Mouse (Mus musculus): Measurements from ENCODE around the gene Vamp3. TPM values are rescaled to one million over a fixed set of nuclear protein-coding genes. Genes with fewer than 3 reads are reported as not detected.

The Vamp3 gene
- polyA plus RNA-seq, 1 experiment from 2014 or later, result 127 TPM

GRCm38 (mm10) chr4:151058634-151059033, 871 bp upstream of the Vamp3 start:
- WGBS, result 82% methylated on average over 4 of the region's 4 CpGs
- ATAC-seq (ENCODE audit: low FRiP score, low TSS enrichment), result no peak
- peak overlapping the region; percentile 64; the same call in 1 of the 2 replicates for H3K9ac ChIP-seq (replicated peaks; ENCODE audit: low read length)
- peak overlapping the region; percentile 81 for H3K4me2 ChIP-seq (replicated peaks; ENCODE audit: low read depth, low read length)
- H3K4me3 ChIP-seq (ENCODE audit: low read length), result peak overlapping the region; percentile 91
- peaks cover 11% of the 10 kb centered on the region for H3K9me3 ChIP-seq (ENCODE audit: low read length)
- H3K27ac ChIP-seq (ENCODE audit: low read length), result peak overlapping the region; percentile 79; the same call in 1 of the 2 replicates
- peaks cover 12% of the 10 kb centered on the region for H3K4me1 ChIP-seq (ENCODE audit: insufficient read depth, low read length)
- peaks cover 19% of the 10 kb centered on the region; the same call in 1 of the 2 replicates for H3K36me3 ChIP-seq (ENCODE audit: insufficient read depth, low read length)
- no peaks in the 10 kb centered on the region for H3K27me3 ChIP-seq (ENCODE audit: insufficient read depth, low read length)

- no peak for ATAC-seq (ENCODE audit: low FRiP score, low TSS enrichment)
- 88% methylated on average over 1 of the region's 1 CpGs for WGBS
- Histone ChIP-seq H3K9me3 (ENCODE audit: low read length) (no peaks in the 10 kb centered on the region), H3K4me3 (ENCODE audit: low read length) (no peak overlapping the region), H3K4me2 (replicated peaks; ENCODE audit: low read depth, low read length) (no peak overlapping the region), H3K27me3 (ENCODE audit: insufficient read depth, low read length) (no peaks in the 10 kb centered on the region), H3K27ac (ENCODE audit: low read length) (no peak overlapping the region), H3K4me1 (ENCODE audit: insufficient read depth, low read length) (peaks cover 4% of the 10 kb centered on the region; the same call in 1 of the 2 replicates), H3K9ac (replicated peaks; ENCODE audit: low read length) (no peak overlapping the region), H3K36me3 (ENCODE audit: insufficient read depth, low read length) (peaks cover 27% of the 10 kb centered on the region; the same call in 1 of the 2 replicates)
Observed at GRCm38 (mm10) chr4:151051162-151051561, 6.6 kb downstream of the Vamp3 start.

GRCm38 (mm10) chr4:151046524-151046923, 11.2 kb downstream of the Vamp3 start:
- Histone ChIP-seq H3K27me3 (ENCODE audit: insufficient read depth, low read length) (0 out of 2 replicates have a peak, but pooled peaks cover 2% of the 10 kb centered on the region), H3K4me2 (replicated peaks; ENCODE audit: low read depth, low read length) (no peak overlapping the region), H3K9ac (replicated peaks; ENCODE audit: low read length) (no peak overlapping the region), H3K4me1 (ENCODE audit: insufficient read depth, low read length) (peaks cover 14% of the 10 kb centered on the region), H3K4me3 (ENCODE audit: low read length) (no peak overlapping the region), H3K27ac (ENCODE audit: low read length) (no peak overlapping the region), H3K36me3 (ENCODE audit: insufficient read depth, low read length) (peaks cover 14% of the 10 kb centered on the region; the same call in 1 of the 2 replicates), H3K9me3 (ENCODE audit: low read length) (no peaks in the 10 kb centered on the region)
- no peak for ATAC-seq (ENCODE audit: low FRiP score, low TSS enrichment)
- 86% methylated on average over 3 of the region's 3 CpGs for WGBS

- ATAC-seq (ENCODE audit: low FRiP score, low TSS enrichment), result peak; percentile 5; the same call in 1 of the 2 replicates
- no peaks in the 10 kb centered on the region for H3K9me3 ChIP-seq (ENCODE audit: low read length)
- peak overlapping the region; percentile 65 for H3K9ac ChIP-seq (replicated peaks; ENCODE audit: low read length)
- WGBS, result 5% methylated on average over 21 of the region's 21 CpGs
- H3K27ac ChIP-seq (ENCODE audit: low read length), result no peak overlapping the region
- H3K4me1 ChIP-seq (ENCODE audit: insufficient read depth, low read length), result peaks cover 14% of the 10 kb centered on the region
- H3K36me3 ChIP-seq (ENCODE audit: insufficient read depth, low read length), result peaks cover 14% of the 10 kb centered on the region; the same call in 1 of the 2 replicates
- peak overlapping the region; percentile 66 for H3K4me3 ChIP-seq (ENCODE audit: low read length)
- H3K4me2 ChIP-seq (replicated peaks; ENCODE audit: low read depth, low read length), result peak overlapping the region; percentile 99
- H3K27me3 ChIP-seq (ENCODE audit: insufficient read depth, low read length), result 0 out of 2 replicates have a peak, but pooled peaks cover 2% of the 10 kb centered on the region
Observed at GRCm38 (mm10) chr4:151044944-151045570, 12.7 kb downstream of the Vamp3 start.

GRCm38 (mm10) chr4:151044037-151044943, 13.5 kb downstream of the Vamp3 start, which contains the start of gene Per3:
Per3 (minus strand) TSS chr4:151044665.
- Histone ChIP-seq H3K36me3 (ENCODE audit: insufficient read depth, low read length) (peaks cover 8% of the 10 kb centered on the region; the same call in 1 of the 2 replicates), H3K9me3 (ENCODE audit: low read length) (no peaks in the 10 kb centered on the region), H3K4me2 (replicated peaks; ENCODE audit: low read depth, low read length) (peak within 1 kb of the TSS; percentile 99), H3K4me1 (ENCODE audit: insufficient read depth, low read length) (peaks cover 14% of the 10 kb centered on the region), H3K27me3 (ENCODE audit: insufficient read depth, low read length) (0 out of 2 replicates have a peak, but pooled peaks cover 2% of the 10 kb centered on the region), H3K4me3 (ENCODE audit: low read length) (peak within 1 kb of the TSS; percentile 66), H3K9ac (replicated peaks; ENCODE audit: low read length) (peak within 1 kb of the TSS; percentile 80), H3K27ac (ENCODE audit: low read length) (peak within 1 kb of the TSS; percentile 49; the same call in 1 of the 2 replicates)
- peak; percentile 98 for ATAC-seq (ENCODE audit: low FRiP score, low TSS enrichment)
- under 1% methylated on average over 66 of the region's 79 CpGs for WGBS

- peak overlapping the region; percentile 99 for H3K4me2 ChIP-seq (replicated peaks; ENCODE audit: low read depth, low read length)
- no peak overlapping the region for H3K27ac ChIP-seq (ENCODE audit: low read length)
- H3K9me3 ChIP-seq (ENCODE audit: low read length), result no peaks in the 10 kb centered on the region
- peaks cover 5% of the 10 kb centered on the region; the same call in 1 of the 2 replicates for H3K36me3 ChIP-seq (ENCODE audit: insufficient read depth, low read length)
- H3K4me1 ChIP-seq (ENCODE audit: insufficient read depth, low read length), result peaks cover 14% of the 10 kb centered on the region
- peak overlapping the region; percentile 80 for H3K9ac ChIP-seq (replicated peaks; ENCODE audit: low read length)
- WGBS, result 42% methylated on average over 5 of the region's 5 CpGs
- 0 out of 2 replicates have a peak, but pooled peaks cover 2% of the 10 kb centered on the region for H3K27me3 ChIP-seq (ENCODE audit: insufficient read depth, low read length)
- H3K4me3 ChIP-seq (ENCODE audit: low read length), result peak overlapping the region; percentile 66
- ATAC-seq (ENCODE audit: low FRiP score, low TSS enrichment), result no peak
Observed at GRCm38 (mm10) chr4:151043281-151043680, 14.5 kb downstream of the Vamp3 start.

GRCm38 (mm10) chr4:151041506-151041905, 16.3 kb downstream of the Vamp3 start:
- 83% methylated on average over 5 of the region's 5 CpGs for WGBS

GRCm38 (mm10) chr4:151037800-151038199, 20.0 kb downstream of the Vamp3 start:
- no peaks in the 10 kb centered on the region for H3K36me3 ChIP-seq (ENCODE audit: insufficient read depth, low read length)
- WGBS, result 95% methylated on average over 11 of the region's 11 CpGs
- no peak for ATAC-seq (ENCODE audit: low FRiP score, low TSS enrichment)
- no peaks in the 10 kb centered on the region for H3K27me3 ChIP-seq (ENCODE audit: insufficient read depth, low read length)
- no peak overlapping the region for H3K27ac ChIP-seq (ENCODE audit: low read length)
- no peak overlapping the region for H3K4me2 ChIP-seq (replicated peaks; ENCODE audit: low read depth, low read length)
- H3K9me3 ChIP-seq (ENCODE audit: low read length), result no peaks in the 10 kb centered on the region
- no peak overlapping the region for H3K4me3 ChIP-seq (ENCODE audit: low read length)
- H3K9ac ChIP-seq (replicated peaks; ENCODE audit: low read length), result no peak overlapping the region
- H3K4me1 ChIP-seq (ENCODE audit: insufficient read depth, low read length), result no peaks in the 10 kb centered on the region

More at GRCm38 (mm10) chr4:151041506-151041905, 16.3 kb downstream of the Vamp3 start:
- Histone ChIP-seq H3K27ac (ENCODE audit: low read length) (no peak overlapping the region), H3K9ac (replicated peaks; ENCODE audit: low read length) (no peak overlapping the region), H3K9me3 (ENCODE audit: low read length) (no peaks in the 10 kb centered on the region), H3K4me1 (ENCODE audit: insufficient read depth, low read length) (peaks cover 14% of the 10 kb centered on the region), H3K36me3 (ENCODE audit: insufficient read depth, low read length) (no peaks in the 10 kb centered on the region), H3K4me3 (ENCODE audit: low read length) (no peak overlapping the region), H3K4me2 (replicated peaks; ENCODE audit: low read depth, low read length) (no peak overlapping the region), H3K27me3 (ENCODE audit: insufficient read depth, low read length) (0 out of 2 replicates have a peak, but pooled peaks cover 2% of the 10 kb centered on the region)
- no peak for ATAC-seq (ENCODE audit: low FRiP score, low TSS enrichment)

GRCm38 (mm10) chr4:151036521-151036920, 21.2 kb downstream of the Vamp3 start:
- H3K9ac ChIP-seq (replicated peaks; ENCODE audit: low read length), result no peak overlapping the region
- no peak for ATAC-seq (ENCODE audit: low FRiP score, low TSS enrichment)
- 86% methylated on average over 7 of the region's 7 CpGs for whole genome bisulfite sequencing

More at GRCm38 (mm10) chr4:151036521-151036920, 21.2 kb downstream of the Vamp3 start:
- Histone ChIP-seq H3K4me2 (replicated peaks; ENCODE audit: low read depth, low read length) (no peak overlapping the region), H3K27ac (ENCODE audit: low read length) (no peak overlapping the region), H3K9me3 (ENCODE audit: low read length) (no peaks in the 10 kb centered on the region), H3K4me3 (ENCODE audit: low read length) (no peak overlapping the region), H3K4me1 (ENCODE audit: insufficient read depth, low read length) (no peaks in the 10 kb centered on the region), H3K36me3 (ENCODE audit: insufficient read depth, low read length) (no peaks in the 10 kb centered on the region), H3K27me3 (ENCODE audit: insufficient read depth, low read length) (no peaks in the 10 kb centered on the region)

Data from kidney, embryonic 16.5 days (tissue).